Mouse (Mus musculus): ENCODE measurements around the gene Zc3hav1. TPM values are rescaled to one million over a fixed set of nuclear protein-coding genes. Genes with fewer than 3 reads are reported as not detected.

Zc3hav1 gene
- polyA plus RNA-seq, 1 experiment: 12.2 TPM

- no peak for DNase-seq
- H3K27me3 ChIP-seq (replicated peaks; ENCODE audit: control insufficient read depth, insufficient read depth, low read length): no peaks in the 10 kb centered on the region
- H3K27ac ChIP-seq (ENCODE audit: insufficient read depth, low read depth, low read length): peak overlapping the region; percentile 61
- H3K4me1 ChIP-seq (ENCODE audit: control insufficient read depth, insufficient read depth, low read length): peaks cover 22% of the 10 kb centered on the region; the same call in 1 of the 2 replicates
- H3K36me3 ChIP-seq (ENCODE audit: control insufficient read depth, insufficient read depth, low read length): no peaks in the 10 kb centered on the region
- 94% methylated on average over 4 of the region's 4 CpGs for WGBS
- no peak overlapping the region for H3K4me3 ChIP-seq (ENCODE audit: insufficient read depth, low read depth, low read length)
- TF ChIP-seq CTCF (conservative IDR thresholded peaks at IDR 0.05; ENCODE audit: insufficient read depth, insufficient read length, low read depth, low read length) (no peak), POLR2A (IDR thresholded peaks at IDR 0.05; ENCODE audit: low read depth, low read length) (no peak)
Measured at GRCm38 (mm10) chr6:38256793-38257192, 97.6 kb downstream of the Zc3hav1 start.

- WGBS: 60% methylated on average over 2 of the region's 2 CpGs
- Histone ChIP-seq H3K4me1 (ENCODE audit: control insufficient read depth, insufficient read depth, low read length) (peaks cover 25% of the 10 kb centered on the region; the same call in 1 of the 2 replicates), H3K4me3 (ENCODE audit: insufficient read depth, low read depth, low read length) (no peak overlapping the region), H3K27me3 (replicated peaks; ENCODE audit: control insufficient read depth, insufficient read depth, low read length) (no peaks in the 10 kb centered on the region), H3K36me3 (ENCODE audit: control insufficient read depth, insufficient read depth, low read length) (no peaks in the 10 kb centered on the region), H3K27ac (ENCODE audit: insufficient read depth, low read depth, low read length) (no peak overlapping the region; the same call in 1 of the 2 replicates)
- TF ChIP-seq POLR2A (IDR thresholded peaks at IDR 0.05; ENCODE audit: low read depth, low read length) (no peak), CTCF (conservative IDR thresholded peaks at IDR 0.05; ENCODE audit: insufficient read depth, insufficient read length, low read depth, low read length) (no peak)
- no peak for DNase-seq
Measured at GRCm38 (mm10) chr6:38255794-38256193, 98.6 kb downstream of the Zc3hav1 start.

Other genes starting within 250 kb of the Zc3hav1 start
- 240 and 279 TPM in 2 replicates for gene Tmem213, start 245.3 kb downstream of the Zc3hav1 start, polyA plus RNA-seq (2012; rRNA removed)
- 259 and 302 TPM in 2 replicates for gene Atp6v0a4, start 230.0 kb downstream of the Zc3hav1 start, polyA plus RNA-seq (2012; rRNA removed)
- gene D630045J12Rik, start 100.6 kb downstream of the Zc3hav1 start, polyA plus RNA-seq (2012; rRNA removed): 31.1 and 37.5 TPM in 2 replicates
- 1.6 and 1.9 TPM in 2 replicates for gene Zc3hav1l, start 55.3 kb downstream of the Zc3hav1 start, polyA plus RNA-seq (2012; rRNA removed)
- gene Ttc26, start 26.9 kb upstream of the Zc3hav1 start, polyA plus RNA-seq (2012; rRNA removed): 2.1 and 2.4 TPM in 2 replicates
- 6.0 and 7.0 TPM in 2 replicates for gene Ubn2, start 79.3 kb upstream of the Zc3hav1 start, polyA plus RNA-seq (2012; rRNA removed)
- gene Fmc1, start 178.9 kb upstream of the Zc3hav1 start, polyA plus RNA-seq (2012; rRNA removed): 572 and 575 TPM in 2 replicates
- 18.4 and 24.5 TPM in 2 replicates for gene Luc7l2, start 196.7 kb upstream of the Zc3hav1 start, polyA plus RNA-seq (2012; rRNA removed)